Mouse (Mus musculus) embryonic facial prominence, embryonic 10.5 days (tissue): ENCODE data around the gene Rasgef1a. TPM values are rescaled to one million over a fixed set of nuclear protein-coding genes. Genes with fewer than 3 reads are reported as not detected.

Source experiments
- DNase-seq: peaks from one replicate; pipeline ENCODE4 v3.0.0-alpha.2; 2017; ENCODE audit warnings: low spot score
- H3K27ac ChIP-seq: fragments of 300-500 bp; sonication (generic); replicated peaks from 2 replicates; pipeline ENCODE4 v1.5.1; 2016; ENCODE audit warnings: mild to moderate bottlenecking
- H3K27me3 ChIP-seq: fragments of 300-500 bp; sonication (generic); replicated peaks from 2 replicates; pipeline ENCODE4 v1.6.1; 2016; ENCODE audit warnings: low read depth, mild to moderate bottlenecking; ENCODE audit not compliant: poor library complexity, severe bottlenecking
- H3K36me3 ChIP-seq: fragments of 300-500 bp; sonication (generic); replicated peaks from 2 replicates; pipeline ENCODE4 v1.6.1; 2016; ENCODE audit warnings: mild to moderate bottlenecking, moderate library complexity
- H3K4me1 ChIP-seq: fragments of 300-500 bp; sonication (generic); 2 replicates; pipeline ENCODE4 v1.6.1; 2016
- H3K4me3 ChIP-seq: fragments of 300-500 bp; sonication (generic); 2 replicates; pipeline ENCODE4 v1.5.1; 2016; ENCODE audit warnings: mild to moderate bottlenecking, moderate library complexity
- H3K9me3 ChIP-seq: fragments of 300-500 bp; sonication (generic); 2 replicates; pipeline ENCODE4 v1.6.1; 2016; ENCODE audit warnings: mild to moderate bottlenecking
- WGBS: fragments of 180-500 bp; shearing (Covaris S2); methylation state at CpG from one replicate; pipeline ENCODE4 v1.1.7; 2016; 5-methylcytosine and 5-hydroxymethylcytosine counted together
- polyA plus RNA-seq: library from polyadenylated mRNA; unstranded; fragments of >200 nt; fragmentation: Nextera tagmentation; extraction: Ambion mirVana; gene quantifications from 2 replicates; pipeline ENCODE4 v1.2.1, GENCODE M21; 2016

The Rasgef1a gene
- polyA plus RNA-seq, 1 experiment from 2014 or later = 0.06 TPM

DNA sequence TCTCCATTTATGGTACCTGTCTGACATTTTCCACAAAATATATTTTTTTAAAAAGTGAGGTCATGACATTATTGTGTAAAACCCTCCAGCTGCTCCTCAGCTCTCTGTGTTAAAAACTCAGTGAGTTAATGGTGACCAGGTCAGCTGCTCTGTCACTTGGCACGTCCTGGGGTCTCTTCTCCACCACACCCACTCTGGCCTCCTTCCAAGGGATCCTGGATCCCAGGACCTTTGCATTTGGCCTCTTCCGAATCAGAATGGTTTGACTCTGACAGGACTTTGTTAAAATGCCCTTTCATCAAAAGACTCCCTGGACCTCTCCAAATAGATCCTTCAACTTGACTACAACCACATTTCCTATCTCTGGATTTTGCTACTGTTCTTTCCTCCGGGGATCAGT, 982 bp upstream of the Rasgef1a start:
- Histone ChIP-seq H3K36me3 (no peaks in the 10 kb centered on the region), H3K9me3 (no peaks in the 10 kb centered on the region), H3K27ac (no peak overlapping the region), H3K27me3 (peaks cover 70% of the 10 kb centered on the region), H3K4me1 (peaks cover 8% of the 10 kb centered on the region), H3K4me3 (no peak overlapping the region)
- 79% methylated on average over 3 of the region's 3 CpGs for WGBS
- no peak for DNase-seq

DNA sequence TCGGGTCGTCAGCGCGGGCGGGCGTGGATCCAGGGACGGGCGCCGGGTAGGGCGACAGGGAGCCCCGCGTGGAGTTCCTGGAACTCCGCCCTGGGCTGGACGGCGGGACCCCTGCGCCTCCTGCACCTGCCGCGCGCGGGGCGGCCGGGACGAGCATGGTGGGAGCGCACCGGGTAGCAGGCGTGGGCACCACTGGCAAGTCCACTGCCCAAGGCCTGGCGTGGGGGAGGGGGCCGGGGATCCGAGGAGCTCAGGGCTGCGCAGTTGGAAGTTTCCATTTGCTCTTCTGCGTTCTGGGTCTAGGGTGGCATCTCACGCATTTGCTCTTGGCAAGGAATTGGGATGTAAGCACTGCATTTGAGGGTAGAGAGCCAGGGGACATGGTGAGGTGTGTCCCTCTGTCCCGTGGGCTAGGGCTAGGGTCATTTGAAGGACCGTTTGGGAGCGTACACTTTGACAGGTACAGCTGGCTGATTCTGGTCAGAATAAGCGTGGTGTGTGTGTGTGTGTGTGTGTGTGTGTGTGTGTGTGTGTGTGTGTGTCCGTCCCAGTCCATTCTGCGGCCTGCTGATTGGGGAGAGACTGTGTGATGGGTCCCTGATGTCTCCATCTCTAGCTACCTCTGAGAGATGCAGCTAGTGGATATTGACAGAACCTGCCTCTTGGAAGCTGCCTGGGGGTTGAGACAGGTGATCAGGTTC, 528 bp downstream of the Rasgef1a start:
- Histone ChIP-seq H3K27me3 (peaks cover 75% of the 10 kb centered on the region), H3K27ac (no peak overlapping the region)

DNA sequence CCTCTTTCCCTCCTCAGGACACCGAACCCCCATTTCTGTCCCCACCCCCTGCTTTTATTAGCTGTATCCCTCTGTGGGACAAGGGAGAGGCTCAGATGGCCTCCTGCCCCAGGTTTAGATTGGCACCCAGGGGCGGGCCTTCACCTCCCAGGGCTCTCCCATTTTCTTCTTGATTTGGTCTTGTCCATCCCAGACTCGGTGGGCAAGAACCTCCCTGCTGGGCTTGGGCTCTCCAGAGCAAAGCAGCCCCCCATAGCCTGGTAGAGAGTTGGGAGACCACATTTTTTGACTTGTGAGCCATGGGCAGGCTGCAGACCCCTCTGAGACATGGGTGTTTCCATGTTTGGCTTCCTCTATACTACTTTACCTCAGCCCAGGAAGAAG, 1.1 kb downstream of the Rasgef1a start:
- Histone ChIP-seq H3K36me3 (no peaks in the 10 kb centered on the region), H3K9me3 (no peaks in the 10 kb centered on the region), H3K4me1 (peaks cover 8% of the 10 kb centered on the region), H3K4me3 (no peak overlapping the region), H3K27ac (no peak overlapping the region), H3K27me3 (peaks cover 81% of the 10 kb centered on the region)
- DNase-seq = no peak
- 52% methylated on average over 3 of the region's 3 CpGs for WGBS

More for the DNA sequence above, 528 bp downstream of the Rasgef1a start:
- Histone ChIP-seq H3K36me3 (no peaks in the 10 kb centered on the region), H3K9me3 (no peaks in the 10 kb centered on the region), H3K4me3 (peak overlapping the region; percentile 57), H3K4me1 (peaks cover 8% of the 10 kb centered on the region)
- peak; percentile 28 for DNase-seq
- WGBS = 11% methylated on average over 38 of the region's 38 CpGs

DNA sequence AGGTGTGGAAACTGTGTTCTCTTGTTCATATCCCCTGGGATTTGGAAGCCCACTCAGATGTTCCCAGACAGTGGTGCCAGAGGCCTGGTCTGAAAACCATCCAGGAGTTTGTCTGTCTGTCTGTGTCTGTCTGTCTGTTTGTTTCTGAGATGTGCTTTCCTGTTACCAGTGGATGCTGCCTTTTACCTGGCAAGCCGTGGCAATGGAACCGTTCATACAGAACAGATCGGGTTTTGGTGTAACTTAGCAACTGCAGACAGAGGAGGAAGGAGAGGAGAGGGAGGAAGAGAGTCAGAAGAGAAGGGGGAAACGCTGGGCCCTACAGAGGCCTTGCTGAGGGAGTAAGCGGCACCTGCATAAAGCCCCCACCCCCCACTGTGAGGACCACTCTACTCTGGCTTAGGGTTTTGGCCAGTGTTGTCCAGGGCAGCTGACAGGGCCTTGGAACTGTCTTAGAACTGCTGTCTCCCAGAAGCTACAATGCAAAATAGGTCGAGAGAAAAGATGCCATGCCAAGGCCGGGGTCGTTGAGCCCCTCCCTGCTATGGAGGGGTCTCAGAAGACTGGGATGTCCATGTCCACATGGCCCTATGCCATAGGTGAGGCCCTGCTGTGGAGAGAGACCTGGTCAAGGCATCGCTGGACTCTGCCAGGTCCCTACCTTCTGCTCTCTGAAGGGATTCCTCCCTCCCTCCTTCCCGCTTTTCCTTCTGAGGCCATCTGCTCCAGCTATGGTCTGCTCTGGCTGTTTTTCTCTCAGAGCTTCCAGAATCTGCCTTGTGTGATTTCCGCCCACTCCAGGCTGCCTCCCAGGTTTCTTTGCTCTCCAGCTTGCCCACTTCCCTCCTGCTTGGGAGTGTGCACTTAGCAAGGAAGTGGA, 2.0 kb downstream of the Rasgef1a start:
- DNase-seq = no peak
- Histone ChIP-seq H3K4me3 (no peak overlapping the region), H3K4me1 (peaks cover 8% of the 10 kb centered on the region), H3K9me3 (no peaks in the 10 kb centered on the region), H3K36me3 (no peaks in the 10 kb centered on the region), H3K27ac (no peak overlapping the region), H3K27me3 (peaks cover 84% of the 10 kb centered on the region)
- 79% methylated on average over 11 of the region's 11 CpGs for WGBS

DNA sequence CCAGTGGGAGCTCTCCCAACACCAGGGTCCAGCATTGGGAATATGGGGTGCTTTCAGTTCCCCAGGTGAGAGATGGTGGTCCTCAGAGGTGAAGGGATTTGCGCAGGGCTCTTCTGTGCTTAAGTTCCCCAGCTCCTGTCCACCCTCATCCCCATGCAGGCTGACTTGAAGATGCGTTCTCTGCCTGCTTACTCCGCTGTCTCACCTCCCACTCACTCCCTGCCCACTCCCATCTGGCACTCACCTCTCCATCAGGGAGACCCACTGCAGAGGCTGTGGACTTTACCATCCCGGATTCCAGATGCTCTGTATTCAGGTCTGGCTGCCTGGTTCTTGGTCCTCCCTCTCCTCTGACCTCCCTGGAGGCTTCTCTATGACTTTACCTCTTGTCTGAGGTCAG, 3.6 kb downstream of the Rasgef1a start:
- H3K4me1 ChIP-seq = peaks cover 13% of the 10 kb centered on the region
- H3K27ac ChIP-seq = no peak overlapping the region
- H3K4me3 ChIP-seq = no peak overlapping the region
- WGBS = 84% methylated on average over 4 of the region's 4 CpGs
- no peaks in the 10 kb centered on the region for H3K36me3 ChIP-seq
- no peaks in the 10 kb centered on the region for H3K9me3 ChIP-seq
- DNase-seq = no peak
- H3K27me3 ChIP-seq = peaks cover 76% of the 10 kb centered on the region

DNA sequence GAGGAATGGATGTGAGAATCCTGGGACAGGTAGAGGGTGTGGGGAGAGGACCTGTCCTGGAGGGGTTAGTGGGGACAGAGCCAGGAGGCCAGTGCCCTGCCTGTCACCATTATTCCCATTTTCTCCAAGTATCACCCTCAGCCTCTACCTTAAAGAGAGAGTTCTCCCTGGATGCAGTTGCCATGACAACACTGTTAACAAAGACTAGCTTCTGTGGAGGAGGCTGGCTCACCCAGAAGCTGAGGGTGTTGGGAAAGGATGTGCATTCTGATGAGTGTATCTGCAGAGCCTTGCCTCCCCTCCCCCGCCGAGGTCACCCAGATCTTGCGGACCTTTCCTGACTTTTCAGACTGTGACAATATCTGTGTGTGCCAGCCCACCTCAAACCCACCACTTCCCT, 4.7 kb downstream of the Rasgef1a start:
- H3K9me3 ChIP-seq = no peaks in the 10 kb centered on the region
- no peak overlapping the region for H3K27ac ChIP-seq
- H3K4me3 ChIP-seq = no peak overlapping the region
- no peak for DNase-seq
- peaks cover 66% of the 10 kb centered on the region for H3K27me3 ChIP-seq
- H3K36me3 ChIP-seq = no peaks in the 10 kb centered on the region
- WGBS = 63% methylated on average over 3 of the region's 3 CpGs
- H3K4me1 ChIP-seq = peaks cover 14% of the 10 kb centered on the region

DNA sequence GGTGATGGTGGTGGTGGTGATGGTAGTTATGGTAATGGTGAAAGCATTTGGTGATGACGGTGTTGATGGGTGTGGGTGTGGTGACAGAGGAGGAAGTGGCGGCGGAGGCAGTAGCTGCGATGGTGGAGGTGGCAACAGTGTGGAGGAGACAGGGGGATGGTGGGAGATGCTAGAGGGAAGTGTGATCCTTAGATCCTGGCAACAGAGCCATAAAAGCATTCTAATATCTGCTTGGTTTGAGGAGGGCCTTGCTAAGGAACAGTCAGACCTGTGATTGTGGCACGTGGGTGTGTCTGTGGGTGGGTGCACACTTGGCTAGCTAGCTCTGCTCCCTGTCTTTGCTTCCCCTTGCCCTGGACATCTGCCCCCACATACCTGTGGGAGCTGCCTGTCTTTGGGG, 7.4 kb downstream of the Rasgef1a start:
- Histone ChIP-seq H3K4me3 (no peak overlapping the region), H3K9me3 (no peaks in the 10 kb centered on the region), H3K36me3 (no peaks in the 10 kb centered on the region), H3K4me1 (0 out of 2 replicates have a peak, but pooled peaks cover 7% of the 10 kb centered on the region), H3K27me3 (peaks cover 39% of the 10 kb centered on the region), H3K27ac (no peak overlapping the region)
- no peak for DNase-seq
- 87% methylated on average over 5 of the region's 5 CpGs for WGBS

DNA sequence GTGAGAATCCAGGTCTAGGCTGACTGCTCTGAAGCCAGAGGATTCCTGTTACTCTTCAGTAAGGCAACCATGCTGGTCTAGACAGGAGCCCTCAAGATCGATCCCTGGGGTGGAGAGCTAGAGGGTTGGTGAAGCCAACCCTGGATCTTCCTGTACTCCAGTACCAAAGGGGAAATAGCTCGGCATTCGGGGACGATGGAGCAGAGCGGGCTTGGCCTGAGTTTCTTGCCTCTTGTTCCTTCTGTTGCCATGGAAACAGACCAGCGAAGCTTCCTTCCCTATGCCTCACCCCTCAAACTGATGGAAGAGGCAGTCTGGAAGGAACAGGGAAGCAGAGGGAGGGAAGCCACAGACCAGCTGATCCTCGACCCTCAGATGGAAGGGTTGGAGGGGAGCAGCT, 8.3 kb downstream of the Rasgef1a start:
- peaks cover 30% of the 10 kb centered on the region for H3K27me3 ChIP-seq
- H3K9me3 ChIP-seq = no peaks in the 10 kb centered on the region
- DNase-seq = peak; percentile 11
- H3K4me1 ChIP-seq = 0 out of 2 replicates have a peak, but pooled peaks cover 7% of the 10 kb centered on the region
- no peak overlapping the region for H3K27ac ChIP-seq
- WGBS = 45% methylated on average over 7 of the region's 7 CpGs
- no peaks in the 10 kb centered on the region for H3K36me3 ChIP-seq
- no peak overlapping the region for H3K4me3 ChIP-seq

DNA sequence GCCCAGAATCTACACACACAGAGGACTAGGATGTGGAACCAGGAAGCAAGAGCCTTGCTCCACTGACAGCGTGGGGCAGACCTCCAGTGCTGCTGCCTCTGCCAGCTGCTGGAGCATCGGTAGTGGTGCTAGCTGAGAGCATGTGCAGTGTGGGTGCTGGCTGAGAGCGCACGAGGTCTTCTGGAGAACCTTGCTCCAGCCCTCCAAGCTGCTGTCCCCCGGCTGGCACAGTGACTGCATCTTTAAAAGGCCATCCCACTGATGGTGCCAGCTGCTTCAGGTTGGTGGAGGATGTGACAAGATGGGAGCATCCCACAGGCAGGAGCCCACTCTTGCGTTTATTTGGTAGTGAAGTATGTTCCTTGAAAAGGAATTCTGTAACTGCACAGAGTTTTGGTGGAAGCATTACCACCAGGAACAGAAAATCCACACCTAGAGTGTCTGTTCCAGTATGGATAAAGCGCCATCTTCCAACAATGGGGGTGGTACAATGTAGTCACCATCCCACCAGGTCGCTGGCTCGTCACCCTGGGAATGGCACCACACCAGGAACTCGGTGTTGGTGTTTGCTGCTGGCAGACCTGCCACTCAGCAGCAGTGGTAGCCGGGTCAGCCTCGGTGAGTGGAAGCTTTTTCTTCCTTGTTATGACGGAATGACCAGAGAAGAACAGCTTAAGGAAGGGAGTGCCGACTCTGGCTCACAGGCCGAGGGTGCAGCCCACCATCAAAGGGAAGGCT, 11.8 kb downstream of the Rasgef1a start:
- no peak overlapping the region for H3K4me3 ChIP-seq
- no peaks in the 10 kb centered on the region for H3K36me3 ChIP-seq
- no peak overlapping the region for H3K27ac ChIP-seq
- H3K9me3 ChIP-seq = no peaks in the 10 kb centered on the region
- 76% methylated on average over 15 of the region's 15 CpGs for WGBS
- no peak for DNase-seq
- 0 out of 2 replicates have a peak, but pooled peaks cover 5% of the 10 kb centered on the region for H3K27me3 ChIP-seq
- 0 out of 2 replicates have a peak, but pooled peaks cover 7% of the 10 kb centered on the region for H3K4me1 ChIP-seq

DNA sequence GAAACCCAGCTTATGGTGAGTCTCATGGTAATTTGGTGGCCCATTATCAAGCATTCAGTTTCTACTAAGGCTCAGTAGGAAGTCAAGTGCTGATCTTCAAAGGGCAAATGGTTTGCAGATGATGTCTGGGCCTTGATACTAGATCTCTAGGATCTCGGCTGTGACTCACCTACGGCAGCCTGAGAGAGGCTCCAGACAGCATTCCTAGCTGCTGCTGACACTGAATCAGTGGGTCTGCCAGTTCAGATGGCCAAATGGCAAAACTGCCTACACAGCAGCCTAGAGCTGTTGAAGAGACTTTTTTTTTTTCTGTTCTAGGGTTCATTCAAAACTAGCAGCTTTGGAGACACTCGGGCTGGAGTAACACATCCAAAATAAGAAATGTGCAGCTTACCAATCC, 15.8 kb downstream of the Rasgef1a start:
- no peak overlapping the region for H3K4me3 ChIP-seq
- H3K4me1 ChIP-seq = no peaks in the 10 kb centered on the region
- WGBS = 87% methylated on average over 3 of the region's 3 CpGs
- H3K36me3 ChIP-seq = no peaks in the 10 kb centered on the region
- no peak overlapping the region for H3K27ac ChIP-seq
- DNase-seq = no peak
- H3K27me3 ChIP-seq = no peaks in the 10 kb centered on the region
- H3K9me3 ChIP-seq = no peaks in the 10 kb centered on the region

DNA sequence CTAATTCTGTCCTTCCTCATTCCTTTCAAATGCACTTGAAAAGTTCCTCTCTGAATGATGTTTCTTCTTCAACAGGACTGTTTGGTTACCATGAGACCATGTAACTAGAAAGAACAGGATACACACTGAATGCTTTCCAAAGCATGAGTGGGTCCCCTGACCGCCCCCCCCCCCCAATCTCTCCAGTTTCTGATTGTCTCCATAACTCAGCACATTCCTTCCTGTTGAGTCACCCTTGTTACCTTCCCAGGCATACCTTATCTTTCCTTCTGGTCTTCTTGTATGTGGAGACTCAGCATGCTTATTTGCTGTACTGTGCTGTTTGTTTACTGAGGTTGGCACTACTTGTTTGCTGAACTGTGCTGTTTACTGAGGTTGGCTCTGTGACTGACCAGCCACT, 20.2 kb downstream of the Rasgef1a start:
- H3K4me1 ChIP-seq = no peaks in the 10 kb centered on the region
- no peak overlapping the region for H3K4me3 ChIP-seq
- no peaks in the 10 kb centered on the region for H3K27me3 ChIP-seq
- no peak for DNase-seq
- H3K36me3 ChIP-seq = no peaks in the 10 kb centered on the region
- 75% methylated on average over 1 of the region's 1 CpGs for WGBS
- H3K27ac ChIP-seq = no peak overlapping the region
- H3K9me3 ChIP-seq = no peaks in the 10 kb centered on the region

DNA sequence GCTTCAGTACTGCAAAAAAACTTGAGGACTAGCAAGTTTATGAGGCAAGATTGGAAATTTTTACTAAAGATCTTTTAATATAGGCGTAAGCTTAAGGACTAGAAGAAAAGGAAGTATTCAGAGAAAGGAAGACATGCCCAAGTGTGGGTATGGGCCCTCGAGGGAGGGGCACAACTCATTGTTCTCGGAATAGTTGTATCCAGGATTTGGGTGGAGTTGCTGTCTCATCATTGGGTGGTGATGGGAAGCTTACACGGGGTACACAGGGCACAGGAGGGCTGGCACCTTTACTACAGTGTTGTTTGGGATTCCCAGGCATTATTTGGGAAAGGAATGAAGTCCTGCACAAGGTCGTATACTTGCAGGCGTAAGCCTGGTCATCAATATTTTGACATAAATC, 24.4 kb downstream of the Rasgef1a start:
- no peaks in the 10 kb centered on the region for H3K27me3 ChIP-seq
- no peak overlapping the region for H3K4me3 ChIP-seq
- no peak overlapping the region for H3K27ac ChIP-seq
- H3K36me3 ChIP-seq = no peaks in the 10 kb centered on the region
- WGBS = 78% methylated on average over 6 of the region's 6 CpGs
- DNase-seq = no peak
- H3K9me3 ChIP-seq = no peaks in the 10 kb centered on the region
- H3K4me1 ChIP-seq = no peaks in the 10 kb centered on the region
